Mouse (Mus musculus): ENCODE data around the gene Gm13278.
"Not testable (repeated sequence)": the region's sequence is repeated elsewhere in the genome, so short reads cannot be mapped to it uniquely, and the experiment has no call there.

Gene Gm13278

DNA sequence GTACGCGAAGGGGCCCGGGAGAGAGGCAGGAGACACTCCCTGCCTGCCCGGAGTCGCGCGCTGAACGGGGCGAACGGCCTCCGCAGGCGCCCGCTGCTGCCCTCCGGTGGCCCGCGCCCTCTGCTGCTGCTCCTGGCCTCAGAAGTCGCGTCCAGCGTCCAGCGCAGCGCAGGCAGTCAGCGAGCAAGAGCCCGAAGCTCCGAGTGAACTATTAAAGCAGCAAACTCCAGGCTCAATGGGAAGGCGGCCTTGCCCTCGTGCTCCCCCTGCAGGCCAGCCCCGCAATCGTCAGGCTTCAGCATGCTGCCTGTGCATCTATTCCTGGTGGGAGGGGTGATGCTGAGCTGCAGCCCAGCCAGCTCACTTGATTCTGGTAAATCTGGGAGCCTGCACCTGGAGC lies at the start of gene Gm13278:
Gm13278 (plus strand) TSS at position 301 of the 400 bp plus-strand sequence.
- ATAC-seq (ENCODE audit: insufficient number of reproducible peaks, low FRiP score, low TSS enrichment), result not testable (repeated sequence)

DNA sequence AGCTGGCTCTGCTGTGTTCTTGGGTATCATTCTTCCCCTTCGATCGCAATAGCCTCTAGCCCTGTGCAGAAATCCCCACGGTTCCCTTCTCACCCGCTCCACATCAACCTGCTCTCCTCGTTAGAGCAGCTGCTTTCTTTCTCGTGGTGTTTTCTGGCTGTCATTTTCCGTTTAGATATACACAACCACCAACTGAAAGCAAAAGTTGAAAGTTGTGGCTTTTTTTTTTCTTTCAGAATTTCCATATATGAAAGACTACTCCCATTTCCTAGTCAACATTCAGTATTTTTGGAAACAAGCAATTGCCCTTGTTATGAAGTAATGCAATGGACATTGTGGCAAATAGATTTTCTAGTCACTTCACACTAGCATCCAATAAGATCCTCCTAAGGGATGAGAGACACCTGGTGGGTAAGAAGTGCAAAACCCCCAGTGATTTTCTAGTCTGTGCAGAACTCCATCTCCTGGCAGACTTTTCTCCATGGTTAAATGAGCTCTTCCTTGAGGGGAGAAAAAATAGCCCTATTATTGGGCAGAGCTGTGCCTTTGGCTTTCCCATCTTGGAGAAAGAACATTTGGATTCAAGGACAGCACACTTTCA lies 48.5 kb upstream of the Gm13278 start:
- no peak for ATAC-seq (ENCODE audit: insufficient number of reproducible peaks, low FRiP score, low TSS enrichment)

DNA sequence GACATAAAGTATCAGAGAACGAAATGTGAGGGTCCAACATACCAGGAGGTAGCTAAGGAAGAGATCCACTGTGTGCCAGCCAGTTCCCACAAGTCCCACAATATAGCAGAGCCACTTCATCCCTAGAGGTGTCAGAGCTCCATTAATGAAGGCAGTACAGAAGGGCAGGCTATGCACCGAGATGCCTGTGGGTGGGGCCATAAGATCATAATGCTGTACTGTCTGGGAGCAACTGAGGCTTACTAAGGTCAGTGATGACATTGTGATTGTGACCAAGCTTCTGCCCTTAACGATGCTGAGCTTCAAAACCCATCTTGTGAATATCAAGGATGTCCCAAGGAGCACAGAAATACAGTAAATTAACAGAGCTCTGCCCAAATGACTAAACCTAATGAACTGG lies 47.1 kb upstream of the Gm13278 start:
- 0 out of 2 replicates have a peak, but pooled peaks have one; percentile 61 for ATAC-seq (ENCODE audit: insufficient number of reproducible peaks, low FRiP score, low TSS enrichment)

DNA sequence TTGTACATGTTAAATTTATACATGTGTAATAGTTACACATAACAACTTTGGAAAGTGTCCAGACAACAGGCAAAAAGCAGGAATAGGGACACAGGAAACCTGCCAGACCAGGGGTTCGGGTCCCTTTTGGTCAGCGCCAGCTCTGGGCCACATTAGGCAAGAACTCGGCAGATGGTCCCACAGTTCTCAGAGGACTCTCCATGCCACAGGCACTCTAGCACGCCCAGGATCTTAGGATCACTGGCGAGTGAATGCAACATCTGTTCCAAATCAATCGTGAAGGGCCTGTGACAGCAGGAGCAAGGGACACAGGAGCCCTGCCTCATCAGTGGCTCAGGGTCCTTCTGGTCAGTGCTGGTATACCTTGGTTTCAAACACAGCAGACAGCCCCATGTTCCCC lies 41.4 kb upstream of the Gm13278 start:
- no peak for ATAC-seq (ENCODE audit: insufficient number of reproducible peaks, low FRiP score, low TSS enrichment)

DNA sequence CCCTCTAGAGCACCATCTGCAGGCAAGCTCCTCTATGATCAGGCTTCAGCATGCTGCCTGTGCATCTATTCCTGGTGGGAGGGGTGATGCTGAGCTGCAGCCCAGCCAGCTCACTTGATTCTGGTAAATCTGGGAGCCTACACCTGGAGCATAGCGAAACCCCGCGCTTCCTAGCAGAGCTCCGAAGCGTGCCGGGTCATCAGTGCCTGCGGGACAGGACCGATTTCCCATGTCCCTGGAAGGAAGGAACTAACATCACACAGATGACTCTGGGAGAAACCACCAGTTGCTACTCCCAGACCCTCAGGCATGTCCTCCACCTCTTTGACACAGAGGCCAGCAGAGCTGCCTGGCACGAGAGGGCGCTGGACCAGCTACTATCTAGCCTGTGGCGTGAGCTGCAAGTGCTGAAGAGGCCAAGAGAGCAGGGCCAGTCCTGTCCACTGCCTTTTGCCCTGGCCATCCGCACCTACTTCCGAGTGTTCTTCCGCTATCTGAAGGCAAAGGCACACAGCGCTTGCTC lies 36.5 kb upstream of the Gm13278 start, which contains the start of gene Gm13271:
Gm13271 (plus strand) TSS at position 51 of the 523 bp plus-strand sequence.
- ATAC-seq (ENCODE audit: insufficient number of reproducible peaks, low FRiP score, low TSS enrichment), result not testable (repeated sequence)

GRCm38 (mm10) chr4:88756581-88757513 lies 34.5 kb upstream of the Gm13278 start:
- ATAC-seq (ENCODE audit: insufficient number of reproducible peaks, low FRiP score, low TSS enrichment), result not testable (repeated sequence)

GRCm38 (mm10) chr4:88757628-88758031 lies 33.7 kb upstream of the Gm13278 start:
- peak; percentile 100 for ATAC-seq (ENCODE audit: insufficient number of reproducible peaks, low FRiP score, low TSS enrichment)

- ATAC-seq (ENCODE audit: insufficient number of reproducible peaks, low FRiP score, low TSS enrichment), result not testable (repeated sequence)
These were observed 32.6 kb upstream of the Gm13278 start for GRCm38 (mm10) chr4:88758751-88759150.

DNA sequence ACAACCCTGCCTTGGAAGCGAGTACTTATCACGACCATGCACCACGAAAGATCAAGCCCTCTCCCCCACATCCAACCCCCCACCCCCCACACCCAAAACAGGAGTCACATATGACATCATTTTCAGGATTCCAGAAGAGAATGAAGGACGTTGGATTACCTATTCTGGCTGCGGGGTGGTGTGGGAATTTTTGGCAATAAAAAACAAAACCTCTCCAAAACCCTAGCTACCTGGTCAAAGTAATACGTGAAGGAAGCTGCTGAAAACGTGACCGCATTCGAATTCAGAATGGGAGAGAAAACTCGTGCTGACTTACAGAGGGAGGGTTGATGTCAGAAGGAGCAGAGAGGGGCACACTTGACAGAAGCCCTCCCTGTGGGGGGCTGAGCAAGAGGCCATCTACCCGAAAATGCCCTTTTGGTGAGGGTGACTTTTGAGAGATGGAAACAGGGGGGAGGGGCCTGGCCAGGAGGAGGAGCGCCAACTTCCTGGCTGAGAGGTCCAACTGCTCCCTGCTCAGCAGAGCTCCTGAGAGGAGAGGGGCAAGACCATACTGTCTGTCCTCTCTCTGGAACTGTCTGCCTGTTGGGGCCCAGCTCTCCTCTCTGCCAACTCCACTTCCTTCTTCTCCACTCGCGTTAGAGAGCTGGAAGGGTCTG lies 31.6 kb upstream of the Gm13278 start, which contains the start of gene Gm13283:
Gm13283 (plus strand) TSS at position 510 of the 659 bp plus-strand sequence.
- not testable (repeated sequence) for ATAC-seq (ENCODE audit: insufficient number of reproducible peaks, low FRiP score, low TSS enrichment)

DNA sequence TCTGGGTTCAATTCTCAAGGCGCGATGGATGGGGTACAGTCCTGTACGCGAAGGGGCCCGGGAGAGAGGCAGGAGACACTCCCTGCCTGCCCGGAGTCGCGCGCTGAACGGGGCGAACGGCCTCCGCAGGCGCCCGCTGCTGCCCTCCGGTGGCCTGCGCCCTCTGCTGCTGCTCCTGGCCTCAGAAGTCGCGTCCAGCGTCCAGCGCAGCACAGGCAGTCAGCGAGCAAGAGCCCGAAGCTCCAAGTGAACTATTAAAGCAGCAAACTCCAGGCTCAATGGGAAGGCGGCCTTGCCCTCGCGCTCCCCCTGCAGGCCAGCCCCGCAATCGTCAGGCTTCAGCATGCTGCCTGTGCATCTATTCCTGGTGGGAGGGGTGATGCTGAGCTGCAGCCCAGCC lies 30.9 kb upstream of the Gm13278 start:
- ATAC-seq (ENCODE audit: insufficient number of reproducible peaks, low FRiP score, low TSS enrichment), result not testable (repeated sequence)

- not testable (repeated sequence) for ATAC-seq (ENCODE audit: insufficient number of reproducible peaks, low FRiP score, low TSS enrichment)
These were observed 29.6 kb upstream of the Gm13278 start for GRCm38 (mm10) chr4:88761776-88762175.

DNA sequence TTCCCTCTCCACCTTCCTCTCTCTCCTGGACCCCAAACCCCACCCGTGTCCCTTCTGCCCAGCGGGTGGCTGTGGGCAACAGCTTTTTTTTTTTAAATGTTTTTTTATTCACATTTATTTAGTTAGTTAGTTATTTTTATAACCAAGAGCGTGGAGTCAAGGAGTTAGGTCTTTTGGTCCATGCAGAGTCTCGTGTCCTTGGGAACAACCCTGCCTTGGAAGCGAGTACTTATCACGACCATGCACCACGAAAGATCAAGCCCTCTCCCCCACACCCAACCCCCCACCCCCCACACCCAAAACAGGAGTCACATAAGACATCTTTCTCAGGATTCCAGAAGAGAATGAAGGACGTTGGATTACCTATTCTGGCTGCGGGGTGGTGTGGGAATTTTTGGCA lies 29.0 kb upstream of the Gm13278 start:
- not testable (repeated sequence) for ATAC-seq (ENCODE audit: insufficient number of reproducible peaks, low FRiP score, low TSS enrichment)

GRCm38 (mm10) chr4:88763384-88764018 lies 27.8 kb upstream of the Gm13278 start:
- peak; percentile 76; the same call in 1 of the 2 replicates for ATAC-seq (ENCODE audit: insufficient number of reproducible peaks, low FRiP score, low TSS enrichment)

DNA sequence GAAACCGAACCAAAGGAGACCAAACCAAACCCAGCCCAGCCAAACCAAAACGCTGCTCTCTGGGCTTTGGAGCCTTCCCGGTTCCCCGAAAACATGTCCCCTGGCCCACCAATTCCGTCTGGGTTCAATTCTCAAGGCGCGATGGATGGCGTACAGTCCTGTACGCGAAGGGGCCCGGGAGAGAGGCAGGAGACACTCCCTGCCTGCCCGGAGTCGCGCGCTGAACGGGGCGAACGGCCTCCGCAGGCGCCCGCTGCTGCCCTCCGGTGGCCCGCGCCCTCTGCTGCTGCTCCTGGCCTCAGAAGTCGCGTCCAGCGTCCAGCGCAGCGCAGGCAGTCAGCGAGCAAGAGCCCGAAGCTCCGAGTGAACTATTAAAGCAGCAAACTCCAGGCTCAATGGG lies 17.8 kb upstream of the Gm13278 start, which contains the start of gene Gm13290:
Gm13290 (plus strand) TSS at position 301 of the 400 bp plus-strand sequence.
- not testable (repeated sequence) for ATAC-seq (ENCODE audit: insufficient number of reproducible peaks, low FRiP score, low TSS enrichment)

- not testable (repeated sequence) for ATAC-seq (ENCODE audit: insufficient number of reproducible peaks, low FRiP score, low TSS enrichment)
These were observed 14.7 kb upstream of the Gm13278 start, which contains the start of gene Gm13289 for GRCm38 (mm10) chr4:88776622-88777021. Gm13289 (plus strand) TSS chr4:88776922.

GRCm38 (mm10) chr4:88779550-88779949 lies 11.8 kb upstream of the Gm13278 start, which contains the start of gene Gm13272:
Gm13272 (plus strand) TSS chr4:88779850.
- not testable (repeated sequence) for ATAC-seq (ENCODE audit: insufficient number of reproducible peaks, low FRiP score, low TSS enrichment)

DNA sequence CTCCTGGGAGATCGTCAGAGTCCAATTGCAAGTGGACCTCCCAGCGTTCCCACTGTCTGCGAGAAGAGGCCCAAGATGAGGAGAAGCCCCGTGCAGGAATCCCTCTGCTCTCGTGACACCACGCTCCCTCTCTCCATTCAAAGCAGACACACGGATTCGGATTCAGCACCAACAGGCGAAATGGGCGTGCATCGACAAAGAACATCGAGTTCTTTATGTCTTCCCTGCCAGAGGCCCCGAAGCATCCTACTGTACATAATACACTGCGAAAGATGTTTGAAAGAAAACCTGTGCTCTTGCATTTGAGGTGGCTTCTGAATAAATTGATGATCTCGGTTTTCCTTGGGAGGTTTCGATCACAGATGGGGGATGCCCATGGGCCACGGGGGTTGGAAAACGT lies 11.0 kb upstream of the Gm13278 start:
- ATAC-seq (ENCODE audit: insufficient number of reproducible peaks, low FRiP score, low TSS enrichment), result not testable (repeated sequence)

- ATAC-seq (ENCODE audit: insufficient number of reproducible peaks, low FRiP score, low TSS enrichment), result not testable (repeated sequence)
These were observed 9.5 kb upstream of the Gm13278 start, which contains the start of gene Ifnz for GRCm38 (mm10) chr4:88781831-88782230. Ifnz (plus strand) TSS chr4:88782131.

GRCm38 (mm10) chr4:88782335-88782734 lies 9.0 kb upstream of the Gm13278 start:
- ATAC-seq (ENCODE audit: insufficient number of reproducible peaks, low FRiP score, low TSS enrichment), result not testable (repeated sequence)
